Mouse (Mus musculus) intestine, postnatal 0 days (tissue): ENCODE data around the gene Ryr2. TPM values are rescaled to one million over a fixed set of nuclear protein-coding genes. Genes with fewer than 3 reads are reported as not detected.

Experiments
- ATAC-seq: fragments of 200-750 bp; cut with Nextera tagmentation; 2 replicates; pipeline ENCODE4 v1.8.0; 2017; ENCODE audit warnings: mild to moderate bottlenecking, moderate TSS enrichment, moderate library complexity
- H3K27ac ChIP-seq: fragments of 300-500 bp; sonication (generic); 2 replicates; pipeline ENCODE4 v1.5.1; 2014; ENCODE audit warnings: mild to moderate bottlenecking, low read depth, low read length, moderate library complexity
- H3K27me3 ChIP-seq: fragments of 300-500 bp; sonication (generic); replicated peaks from 2 replicates; pipeline ENCODE4 v1.6.1; 2014; ENCODE audit warnings: low read length, mixed read lengths; ENCODE audit not compliant: control insufficient read depth, insufficient read depth
- H3K36me3 ChIP-seq: fragments of 300-500 bp; sonication (generic); 2 replicates; pipeline ENCODE4 v1.6.1; 2014; ENCODE audit warnings: mild to moderate bottlenecking, moderate library complexity; ENCODE audit not compliant: control insufficient read depth, insufficient read depth
- H3K4me1 ChIP-seq: fragments of 300-500 bp; sonication (generic); replicated peaks from 2 replicates; pipeline ENCODE4 v1.6.1; 2014; ENCODE audit warnings: antibody characterized with exemption, low read length, mixed read lengths; ENCODE audit not compliant: control insufficient read depth, insufficient read depth
- H3K4me2 ChIP-seq: fragments of 300-500 bp; sonication (generic); replicated peaks from 2 replicates; pipeline ENCODE4 v1.6.1; 2014; ENCODE audit warnings: low read depth, mild to moderate bottlenecking, moderate library complexity
- H3K4me3 ChIP-seq: fragments of 300-500 bp; sonication (generic); 2 replicates; pipeline ENCODE4 v1.5.1; 2014; ENCODE audit warnings: low read depth, low read length
- H3K9ac ChIP-seq: fragments of 300-500 bp; sonication (generic); 2 replicates; pipeline ENCODE4 v1.6.1; 2014; ENCODE audit warnings: mild to moderate bottlenecking, low read depth, low read length
- H3K9me3 ChIP-seq: fragments of 300-500 bp; sonication (generic); 2 replicates; pipeline ENCODE4 v1.6.1; 2016; ENCODE audit warnings: mixed run types; ENCODE audit not compliant: control insufficient read depth
- CTCF ChIP-seq: sonication (generic); IDR thresholded peaks from 2 replicates; pipeline ENCODE4 v1.5.1; 2016; ENCODE audit warnings: low read depth, mild to moderate bottlenecking, control low read depth, antibody characterized with exemption, moderate library complexity
- WGBS: fragments of 180-500 bp; shearing (Covaris S2); extraction: QIAGEN DNeasy Blood & Tissue Kit; methylation state at CpG from one replicate; pipeline ENCODE4 v1.1.7; 2014; 5-methylcytosine and 5-hydroxymethylcytosine counted together
- polyA plus RNA-seq: library from polyadenylated mRNA; unstranded; fragments of >200 nt; fragmentation: Nextera tagmentation; extraction: Ambion mirVana; gene quantifications from 2 replicates; pipeline ENCODE4 v1.2.1, GENCODE M21; 2015

Gene Ryr2
- polyA plus RNA-seq, 1 experiment from 2014 or later = 0.74 TPM

DNA sequence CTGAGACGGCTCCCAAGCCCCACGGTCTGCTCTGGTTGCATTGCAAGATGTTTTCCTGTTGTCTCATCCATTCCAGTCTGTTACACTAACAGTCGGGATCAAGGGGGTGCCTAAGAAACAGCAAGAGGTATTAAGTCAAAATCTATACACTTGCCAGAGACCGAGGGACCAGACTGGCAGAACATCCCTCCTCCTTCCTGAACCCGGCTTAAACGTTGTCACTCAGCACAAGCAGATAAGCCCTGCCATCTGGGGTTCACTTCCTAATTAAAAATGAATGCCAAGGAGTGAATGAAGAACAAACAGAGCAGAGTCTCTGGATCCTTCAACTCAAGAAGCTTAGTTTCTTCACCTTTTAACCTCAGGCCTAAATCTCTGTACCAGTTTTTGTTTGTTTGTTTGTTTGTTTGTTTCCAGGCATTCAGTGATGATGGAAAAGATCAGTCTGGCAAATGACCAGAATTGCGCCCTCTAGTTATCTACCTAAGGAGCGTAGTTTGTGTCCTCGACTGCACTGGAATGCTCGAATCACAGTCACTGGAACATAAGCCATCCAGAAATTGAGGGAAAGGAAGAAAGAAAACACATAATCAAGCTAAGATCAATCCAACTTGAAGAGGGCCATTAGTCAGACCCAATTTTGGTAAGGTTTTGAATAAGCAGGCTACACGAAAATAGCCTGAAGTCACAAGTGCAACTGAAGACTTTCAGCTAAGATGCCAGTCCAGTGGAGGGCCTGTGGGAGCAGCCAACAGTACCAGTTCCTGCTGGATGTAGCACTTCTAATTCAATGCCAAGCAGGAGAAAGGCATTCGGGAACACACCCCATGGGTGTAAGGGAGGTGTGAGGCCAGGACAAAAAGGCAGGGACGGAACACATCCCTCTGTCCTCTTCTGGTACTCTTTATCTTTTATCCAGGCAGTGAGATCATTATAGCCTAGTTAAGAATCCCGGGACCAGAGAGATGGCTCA lies 36.3 kb downstream of the Ryr2 start:
- no peak for TF ChIP-seq CTCF
- 81% methylated on average over 14 of the region's 14 CpGs for WGBS
- no peak for ATAC-seq
- Histone ChIP-seq H3K4me1 (no peaks in the 10 kb centered on the region), H3K36me3 (no peaks in the 10 kb centered on the region), H3K27ac (no peak overlapping the region), H3K4me3 (no peak overlapping the region), H3K27me3 (no peaks in the 10 kb centered on the region), H3K9ac (no peak overlapping the region), H3K4me2 (no peak overlapping the region), H3K9me3 (no peaks in the 10 kb centered on the region)

- no peak overlapping the region for H3K27ac ChIP-seq
- TF ChIP-seq CTCF = no peak
These were observed 42.2 kb downstream of the Ryr2 start for GRCm38 (mm10) chr13:12064576-12064975.

DNA sequence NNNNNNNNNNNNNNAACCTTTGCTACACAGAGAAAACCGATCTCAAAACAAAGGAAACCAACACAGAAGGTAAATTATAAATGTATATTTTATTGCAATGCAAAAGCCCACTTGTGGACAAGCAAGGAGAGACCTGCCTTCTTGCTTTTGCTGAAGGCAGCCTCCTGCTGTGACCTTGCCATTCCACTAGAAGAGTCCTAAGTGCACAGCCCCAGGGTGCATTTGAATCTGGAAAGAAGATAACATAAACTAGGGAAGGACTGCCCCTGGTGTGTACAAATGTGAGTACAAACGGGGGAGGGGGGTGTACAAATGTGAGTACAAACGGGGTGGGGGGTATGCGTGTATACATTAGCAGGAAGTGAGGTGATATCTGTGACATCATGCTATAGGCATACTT lies 43.2 kb downstream of the Ryr2 start:
- 74% methylated on average over 4 of the region's 4 CpGs for WGBS
- Histone ChIP-seq H3K4me2 (no peak overlapping the region), H3K9me3 (no peaks in the 10 kb centered on the region), H3K9ac (no peak overlapping the region), H3K36me3 (no peaks in the 10 kb centered on the region), H3K4me1 (no peaks in the 10 kb centered on the region; the same call in 1 of the 2 replicates), H3K4me3 (no peak overlapping the region), H3K27me3 (no peaks in the 10 kb centered on the region), H3K27ac (no peak overlapping the region)
- no peak for TF ChIP-seq CTCF
- no peak for ATAC-seq

More at GRCm38 (mm10) chr13:12064576-12064975, 42.2 kb downstream of the Ryr2 start:
- H3K9ac ChIP-seq = no peak overlapping the region
- no peak overlapping the region for H3K4me2 ChIP-seq
- WGBS = 81% methylated on average over 4 of the region's 4 CpGs
- no peaks in the 10 kb centered on the region for H3K27me3 ChIP-seq
- no peaks in the 10 kb centered on the region for H3K9me3 ChIP-seq
- H3K36me3 ChIP-seq = no peaks in the 10 kb centered on the region
- H3K4me1 ChIP-seq = no peaks in the 10 kb centered on the region; the same call in 1 of the 2 replicates
- H3K4me3 ChIP-seq = no peak overlapping the region
- no peak for ATAC-seq

DNA sequence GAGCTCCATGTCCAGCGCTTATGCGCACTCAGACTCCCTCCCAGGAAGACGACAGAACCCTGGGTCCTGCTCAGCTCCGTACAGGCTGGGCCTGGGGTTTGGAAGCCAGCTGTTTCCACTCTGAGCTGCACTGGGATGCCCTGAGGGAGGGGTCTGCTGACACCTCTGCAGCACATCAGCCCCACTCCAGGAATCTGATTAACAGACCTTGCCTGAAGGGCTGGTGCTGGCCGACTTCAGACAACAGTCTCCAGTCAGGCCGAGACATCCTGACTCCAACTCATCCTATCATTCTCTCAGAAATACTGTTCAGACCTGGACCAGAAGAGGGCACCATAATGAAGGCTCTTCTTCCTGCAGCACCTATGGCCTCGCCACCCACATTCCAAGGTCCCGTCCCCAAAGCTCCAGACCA lies 49.4 kb downstream of the Ryr2 start:
- H3K9me3 ChIP-seq = no peaks in the 10 kb centered on the region
- H3K27me3 ChIP-seq = no peaks in the 10 kb centered on the region
- no peak overlapping the region for H3K4me3 ChIP-seq
- no peak overlapping the region for H3K27ac ChIP-seq
- no peak overlapping the region for H3K9ac ChIP-seq
- WGBS = 56% methylated on average over 8 of the region's 8 CpGs
- H3K36me3 ChIP-seq = no peaks in the 10 kb centered on the region
- no peak for ATAC-seq
- H3K4me1 ChIP-seq = no peaks in the 10 kb centered on the region; the same call in 1 of the 2 replicates
- H3K4me2 ChIP-seq = no peak overlapping the region
- peak; percentile 55 for TF ChIP-seq CTCF

DNA sequence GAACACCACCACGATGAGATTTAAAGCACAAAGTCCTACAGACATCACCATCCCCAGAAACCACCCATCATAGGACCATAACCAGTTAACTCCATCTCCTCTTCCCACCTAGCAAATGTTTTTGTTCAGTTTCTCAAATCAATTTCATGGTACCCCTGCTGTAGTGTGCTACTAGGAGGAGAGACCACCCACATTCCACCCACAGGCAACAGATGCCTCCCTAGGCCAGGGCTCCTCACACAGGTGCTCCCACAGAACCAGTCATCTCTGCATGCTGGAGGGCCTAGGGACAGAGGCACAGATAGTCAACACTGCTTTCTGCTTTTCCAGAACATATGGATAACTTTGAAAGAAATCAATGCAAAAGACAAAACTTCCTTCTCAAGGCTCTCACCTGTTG lies 50.8 kb downstream of the Ryr2 start:
- TF ChIP-seq CTCF = no peak
- Histone ChIP-seq H3K4me2 (no peak overlapping the region), H3K9me3 (no peaks in the 10 kb centered on the region), H3K27me3 (no peaks in the 10 kb centered on the region), H3K27ac (no peak overlapping the region), H3K36me3 (no peaks in the 10 kb centered on the region), H3K4me3 (no peak overlapping the region), H3K4me1 (no peaks in the 10 kb centered on the region; the same call in 1 of the 2 replicates), H3K9ac (no peak overlapping the region)
- ATAC-seq = no peak
- 84% methylated on average over 1 of the region's 1 CpGs for WGBS

DNA sequence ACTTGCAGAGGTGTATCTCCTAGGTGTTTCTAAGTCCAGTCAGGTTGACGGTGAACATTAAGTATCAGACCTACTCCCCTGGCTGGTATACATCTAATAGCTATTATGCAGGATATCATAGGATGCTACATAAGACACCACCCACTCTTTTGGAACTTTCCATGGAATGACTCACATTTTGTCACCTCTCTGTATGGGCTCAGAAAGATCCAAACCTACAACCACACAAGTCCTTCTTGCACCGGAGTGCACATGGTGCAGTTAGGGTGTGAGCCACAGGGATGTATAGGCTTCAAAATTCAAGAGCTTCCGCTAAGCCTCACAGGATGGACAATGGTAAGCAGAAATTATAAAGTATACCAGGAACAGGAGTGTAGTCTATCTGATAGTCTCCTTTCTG lies 52.8 kb downstream of the Ryr2 start:
- Histone ChIP-seq H3K27ac (no peak overlapping the region), H3K4me1 (no peaks in the 10 kb centered on the region), H3K27me3 (no peaks in the 10 kb centered on the region), H3K4me2 (no peak overlapping the region), H3K9ac (no peak overlapping the region), H3K4me3 (no peak overlapping the region), H3K9me3 (no peaks in the 10 kb centered on the region), H3K36me3 (no peaks in the 10 kb centered on the region)
- TF ChIP-seq CTCF = no peak
- WGBS = 93% methylated on average over 3 of the region's 3 CpGs
- no peak for ATAC-seq
